Mouse (Mus musculus) lung, embryonic 14.5 days (tissue): ENCODE measurements around the gene Nell1. TPM values are rescaled to one million over a fixed set of nuclear protein-coding genes. Genes with fewer than 3 reads are reported as not detected.

Experiments used
- ATAC-seq: fragments of 200-750 bp; cut with Nextera tagmentation; 2 replicates; pipeline ENCODE4 v1.8.0; 2017; ENCODE audit warnings: mild to moderate bottlenecking, moderate TSS enrichment, moderate library complexity; ENCODE audit not compliant: insufficient read depth
- DNase-seq: peaks from one replicate; pipeline ENCODE4 v3.0.0-alpha.2; 2015
- H3K27ac ChIP-seq: fragments of 300-500 bp; sonication (generic); 2 replicates; pipeline ENCODE4 v1.5.1; 2014; ENCODE audit warnings: low read depth, mild to moderate bottlenecking, moderate library complexity
- H3K27me3 ChIP-seq: fragments of 300-500 bp; sonication (generic); 2 replicates; pipeline ENCODE4 v1.6.1; 2014; ENCODE audit warnings: low read length, control low read depth; ENCODE audit not compliant: insufficient read depth
- H3K36me3 ChIP-seq: fragments of 300-500 bp; sonication (generic); 2 replicates; pipeline ENCODE4 v1.6.1; 2014; ENCODE audit warnings: control low read depth; ENCODE audit not compliant: insufficient read depth
- H3K4me1 ChIP-seq: fragments of 300-500 bp; sonication (generic); 2 replicates; pipeline ENCODE4 v1.6.1; 2014; ENCODE audit warnings: antibody characterized with exemption, control low read depth; ENCODE audit not compliant: insufficient read depth
- H3K4me2 ChIP-seq: fragments of 300-500 bp; sonication (generic); 2 replicates; pipeline ENCODE4 v1.6.1; 2014; ENCODE audit warnings: mild to moderate bottlenecking
- H3K4me3 ChIP-seq: fragments of 300-500 bp; sonication (generic); 2 replicates; pipeline ENCODE4 v1.5.1; 2014; ENCODE audit warnings: low read depth, low read length
- H3K9ac ChIP-seq: fragments of 300-500 bp; sonication (generic); 2 replicates; pipeline ENCODE4 v1.6.1; 2014
- H3K9me3 ChIP-seq: fragments of 300-500 bp; sonication (generic); 2 replicates; pipeline ENCODE4 v1.6.1; 2016; ENCODE audit warnings: low read depth, low read length, control low read depth
- CTCF ChIP-seq: IDR thresholded peaks from 2 replicates; pipeline ENCODE4 v1.5.1; 2016; ENCODE audit warnings: antibody characterized with exemption, low read depth
- WGBS: fragments of 180-500 bp; shearing (Covaris S2); extraction: QIAGEN DNeasy Blood & Tissue Kit; methylation state at CpG from one replicate; pipeline ENCODE4 v1.1.7; 2014; 5-methylcytosine and 5-hydroxymethylcytosine counted together
- polyA plus RNA-seq: library from polyadenylated mRNA; unstranded; fragments of >200 nt; fragmentation: Nextera tagmentation; extraction: Ambion mirVana; gene quantifications from 2 replicates; pipeline ENCODE4 v1.2.1, GENCODE M21; 2014

Nell1 gene
- polyA plus RNA-seq, 1 experiment from 2014 or later = 2.8 TPM

GRCm38 (mm10) chr7:50050144-50050543, 75.5 kb downstream of the Nell1 start:
- no peak for DNase-seq
- WGBS = 84% methylated on average over 4 of the region's 4 CpGs
- H3K4me1 ChIP-seq = no peaks in the 10 kb centered on the region
- no peak overlapping the region for H3K27ac ChIP-seq
- H3K9ac ChIP-seq = no peak overlapping the region
- no peak for TF ChIP-seq CTCF
- no peaks in the 10 kb centered on the region for H3K36me3 ChIP-seq
- H3K27me3 ChIP-seq = no peaks in the 10 kb centered on the region
- no peaks in the 10 kb centered on the region for H3K9me3 ChIP-seq
- ATAC-seq = no peak
- H3K4me3 ChIP-seq = no peak overlapping the region
- H3K4me2 ChIP-seq = no peak overlapping the region

GRCm38 (mm10) chr7:50053704-50054103, 79.0 kb downstream of the Nell1 start:
- WGBS = 81% methylated on average over 2 of the region's 2 CpGs
- no peak overlapping the region for H3K9ac ChIP-seq
- H3K4me3 ChIP-seq = no peak overlapping the region
- H3K4me1 ChIP-seq = no peaks in the 10 kb centered on the region
- H3K27ac ChIP-seq = no peak overlapping the region
- H3K36me3 ChIP-seq = no peaks in the 10 kb centered on the region
- no peaks in the 10 kb centered on the region for H3K27me3 ChIP-seq
- no peak overlapping the region for H3K4me2 ChIP-seq
- H3K9me3 ChIP-seq = no peaks in the 10 kb centered on the region
- ATAC-seq (no peak), DNase-seq (no peak)
- TF ChIP-seq CTCF = no peak

- WGBS = 74% methylated on average over 5 of the region's 5 CpGs
- TF ChIP-seq CTCF = no peak
- no peak overlapping the region for H3K4me2 ChIP-seq
- no peak for ATAC-seq
- no peaks in the 10 kb centered on the region for H3K4me1 ChIP-seq
- no peak overlapping the region for H3K4me3 ChIP-seq
- DNase-seq = no peak
- no peaks in the 10 kb centered on the region for H3K36me3 ChIP-seq
- H3K9ac ChIP-seq = no peak overlapping the region
- H3K27me3 ChIP-seq = no peaks in the 10 kb centered on the region
- H3K9me3 ChIP-seq = no peaks in the 10 kb centered on the region
- no peak overlapping the region for H3K27ac ChIP-seq
Measured at GRCm38 (mm10) chr7:50094461-50094860, 119.8 kb downstream of the Nell1 start.

DNA sequence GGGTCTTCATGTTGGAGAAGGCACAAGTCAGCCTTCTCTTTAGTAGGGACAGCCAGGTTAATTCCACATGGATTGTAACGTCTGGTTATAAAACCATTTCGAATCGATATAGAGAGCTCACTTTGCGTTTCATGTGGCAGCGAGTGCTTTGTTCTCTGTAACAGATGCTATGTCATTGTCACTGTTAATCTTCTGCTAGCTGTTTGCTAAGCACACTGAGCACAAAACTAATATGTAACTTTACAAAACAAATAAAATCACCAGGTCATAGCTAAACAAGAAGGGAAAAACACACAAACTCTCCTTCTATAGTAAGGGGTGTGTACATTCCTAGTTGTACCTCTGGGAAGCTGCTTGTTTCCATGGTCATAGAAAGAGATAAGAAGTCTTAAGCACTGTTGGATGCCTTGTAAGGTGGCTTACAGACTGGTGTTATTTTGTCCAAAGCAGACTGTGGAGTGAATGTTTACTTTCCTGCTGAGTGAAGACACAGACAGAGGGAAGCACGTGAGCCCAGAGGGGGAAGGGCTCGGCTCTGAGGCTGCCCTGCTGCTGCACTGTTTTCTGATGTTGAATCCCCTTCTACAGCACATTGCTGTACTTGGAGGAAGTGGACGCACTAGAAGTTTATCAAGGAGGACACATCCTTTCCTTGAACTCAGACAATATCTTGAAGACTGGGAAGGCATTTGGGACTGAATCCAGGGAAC, 131.1 kb downstream of the Nell1 start:
- no peaks in the 10 kb centered on the region for H3K36me3 ChIP-seq
- ATAC-seq (peak; percentile 68; the same call in 1 of the 2 replicates), DNase-seq (peak; percentile 52)
- no peak overlapping the region for H3K4me3 ChIP-seq
- H3K9me3 ChIP-seq = no peaks in the 10 kb centered on the region
- no peak overlapping the region for H3K27ac ChIP-seq
- no peak overlapping the region for H3K9ac ChIP-seq
- H3K4me2 ChIP-seq = no peak overlapping the region
- no peaks in the 10 kb centered on the region for H3K4me1 ChIP-seq
- no peak for TF ChIP-seq CTCF
- H3K27me3 ChIP-seq = no peaks in the 10 kb centered on the region
- 13% methylated on average over 8 of the region's 8 CpGs for WGBS

DNA sequence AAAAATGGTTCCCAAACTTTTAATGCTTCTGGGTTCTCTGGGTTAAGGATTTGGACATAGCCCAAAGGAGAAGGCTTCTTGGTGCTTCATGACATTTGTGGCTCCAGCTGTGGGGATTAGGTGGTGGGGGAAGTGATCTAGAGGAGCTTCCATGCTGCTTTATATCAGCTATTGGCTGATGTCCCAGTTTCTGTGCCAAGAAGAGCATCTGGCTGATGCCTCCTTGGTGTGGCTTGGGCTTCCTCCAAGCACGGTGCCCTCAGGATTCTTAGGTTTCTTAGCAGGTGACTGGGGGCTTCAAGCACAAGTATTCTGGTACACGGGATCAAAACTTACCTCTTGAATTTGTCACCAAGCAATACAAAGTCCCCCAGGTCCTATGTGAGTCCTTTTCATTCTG, 132.6 kb downstream of the Nell1 start:
- ATAC-seq = no peak
- Histone ChIP-seq H3K36me3 (no peaks in the 10 kb centered on the region), H3K27ac (no peak overlapping the region), H3K4me2 (no peak overlapping the region), H3K9me3 (no peaks in the 10 kb centered on the region), H3K27me3 (no peaks in the 10 kb centered on the region), H3K4me1 (no peaks in the 10 kb centered on the region), H3K4me3 (no peak overlapping the region), H3K9ac (no peak overlapping the region)
- DNase-seq = no peak
- 76% methylated on average over 2 of the region's 2 CpGs for WGBS
- TF ChIP-seq CTCF = no peak

GRCm38 (mm10) chr7:50118348-50118747, 143.7 kb downstream of the Nell1 start:
- no peak for TF ChIP-seq CTCF
- Histone ChIP-seq H3K36me3 (no peaks in the 10 kb centered on the region), H3K4me2 (no peak overlapping the region), H3K9ac (no peak overlapping the region), H3K4me1 (no peaks in the 10 kb centered on the region), H3K9me3 (no peaks in the 10 kb centered on the region), H3K4me3 (no peak overlapping the region), H3K27me3 (no peaks in the 10 kb centered on the region), H3K27ac (no peak overlapping the region)
- DNase-seq = peak; percentile 70
- WGBS = 65% methylated on average over 5 of the region's 5 CpGs
- no peak for ATAC-seq

GRCm38 (mm10) chr7:50137706-50138105, 163.0 kb downstream of the Nell1 start:
- WGBS = 69% methylated on average over 3 of the region's 3 CpGs

More at GRCm38 (mm10) chr7:50137706-50138105, 163.0 kb downstream of the Nell1 start:
- DNase-seq (no peak), ATAC-seq (no peak)
- TF ChIP-seq CTCF = no peak
- no peaks in the 10 kb centered on the region for H3K27me3 ChIP-seq
- H3K4me2 ChIP-seq = no peak overlapping the region
- no peak overlapping the region for H3K9ac ChIP-seq
- H3K4me3 ChIP-seq = no peak overlapping the region
- no peak overlapping the region for H3K27ac ChIP-seq
- no peaks in the 10 kb centered on the region for H3K36me3 ChIP-seq
- H3K4me1 ChIP-seq = no peaks in the 10 kb centered on the region
- no peaks in the 10 kb centered on the region for H3K9me3 ChIP-seq
